Mouse (Mus musculus) bone marrow, adult 2 months (tissue): ENCODE results near the gene Celf5. TPM values are rescaled to one million over a fixed set of nuclear protein-coding genes. Genes with fewer than 3 reads are reported as not detected.

ENCODE experiments used
- H3K27ac ChIP-seq: fragments of 200-500 bp; 2 replicates; pipeline ENCODE4 v1.5.1; 2012; ENCODE audit warnings: low read depth, mild to moderate bottlenecking, control low read depth, inconsistent platforms, low read length; ENCODE audit not compliant: control insufficient read depth, poor library complexity, insufficient read depth
- H3K4me1 ChIP-seq: fragments of 200-500 bp; 2 replicates; pipeline ENCODE4 v1.6.1; 2011; ENCODE audit warnings: low read length; ENCODE audit not compliant: control insufficient read depth, insufficient read depth
- H3K4me3 ChIP-seq: fragments of 200-500 bp; replicated peaks from 2 replicates; pipeline ENCODE3; 2011; ENCODE audit warnings: mild to moderate bottlenecking, low read depth, low read length, control low read depth; ENCODE audit not compliant: control insufficient read depth
- CTCF ChIP-seq: fragments of 200-500 bp; IDR thresholded peaks from 2 replicates; pipeline ENCODE4 v1.5.1; 2011; ENCODE audit warnings: low read length, control low read depth; ENCODE audit not compliant: control insufficient read depth, insufficient read depth
- POLR2A ChIP-seq: fragments of 200-500 bp; IDR thresholded peaks from 2 replicates; pipeline ENCODE4 v1.6.1; 2011; ENCODE audit warnings: low read depth, mild to moderate bottlenecking, control low read depth, low read length, borderline replicate concordance; ENCODE audit not compliant: control insufficient read depth
- WGBS: fragments of 180-500 bp; shearing (Covaris S2); methylation state at CpG from one replicate; pipeline ENCODE4 v1.1.7; 2018; 5-methylcytosine and 5-hydroxymethylcytosine counted together
- polyA plus RNA-seq: library from polyadenylated mRNA; stranded (reverse); fragments of >200 nt; gene quantifications from 2 replicates; pipeline ENCODE4 v1.2.4, GENCODE M21; 2011; ENCODE audit warnings: low replicate concordance; ENCODE audit not compliant: missing spikeins, insufficient read depth, insufficient read length

The Celf5 gene
- polyA plus RNA-seq, 1 experiment = 0.72 TPM

DNA sequence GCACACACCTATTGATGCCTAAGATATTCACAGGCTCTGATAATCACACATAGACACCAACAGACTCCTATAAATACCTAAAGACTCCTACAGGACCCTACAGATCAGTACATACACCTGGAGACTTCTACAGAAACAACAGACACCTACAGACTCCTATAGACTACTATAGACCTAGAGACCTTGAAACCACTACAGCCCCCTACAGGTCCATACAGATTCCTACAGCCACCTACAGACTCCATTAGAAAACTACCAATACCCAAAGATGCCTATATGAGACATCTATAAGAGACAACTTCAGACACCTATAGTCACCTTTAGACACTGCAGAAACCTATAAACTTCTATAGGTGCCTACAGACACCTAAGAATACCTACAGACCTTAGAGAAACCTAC, 41.5 kb downstream of the Celf5 start:
- H3K27ac ChIP-seq = no peak overlapping the region
- TF ChIP-seq POLR2A = no peak
- no peak for TF ChIP-seq CTCF
- H3K4me1 ChIP-seq = no peaks in the 10 kb centered on the region
- H3K4me3 ChIP-seq = no peak overlapping the region

DNA sequence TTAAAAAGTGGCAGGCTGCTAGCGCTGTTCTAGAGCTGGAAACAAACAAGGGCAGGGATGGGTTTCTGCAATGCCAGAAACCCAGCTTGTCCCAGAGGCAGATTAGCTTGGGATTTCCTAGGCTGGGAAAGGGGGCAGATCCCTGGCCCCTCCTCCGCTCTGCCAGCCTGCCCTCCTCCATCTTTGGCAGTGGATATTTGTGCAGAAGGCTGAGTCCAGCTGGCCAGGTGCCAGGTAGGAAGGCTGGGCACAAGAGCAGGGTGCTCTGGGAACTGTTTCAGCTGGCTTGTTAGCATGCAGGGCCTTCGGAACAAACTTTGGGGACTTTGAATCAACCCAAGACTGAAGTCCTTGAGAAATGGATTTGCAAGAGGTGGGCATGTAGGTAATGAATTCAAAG, 47.1 kb downstream of the Celf5 start:
- TF ChIP-seq POLR2A (no peak), CTCF (no peak)
- Histone ChIP-seq H3K4me1 (peaks cover 12% of the 10 kb centered on the region), H3K27ac (no peak overlapping the region), H3K4me3 (no peak overlapping the region)
- 85% methylated on average over 3 of the region's 3 CpGs for WGBS

DNA sequence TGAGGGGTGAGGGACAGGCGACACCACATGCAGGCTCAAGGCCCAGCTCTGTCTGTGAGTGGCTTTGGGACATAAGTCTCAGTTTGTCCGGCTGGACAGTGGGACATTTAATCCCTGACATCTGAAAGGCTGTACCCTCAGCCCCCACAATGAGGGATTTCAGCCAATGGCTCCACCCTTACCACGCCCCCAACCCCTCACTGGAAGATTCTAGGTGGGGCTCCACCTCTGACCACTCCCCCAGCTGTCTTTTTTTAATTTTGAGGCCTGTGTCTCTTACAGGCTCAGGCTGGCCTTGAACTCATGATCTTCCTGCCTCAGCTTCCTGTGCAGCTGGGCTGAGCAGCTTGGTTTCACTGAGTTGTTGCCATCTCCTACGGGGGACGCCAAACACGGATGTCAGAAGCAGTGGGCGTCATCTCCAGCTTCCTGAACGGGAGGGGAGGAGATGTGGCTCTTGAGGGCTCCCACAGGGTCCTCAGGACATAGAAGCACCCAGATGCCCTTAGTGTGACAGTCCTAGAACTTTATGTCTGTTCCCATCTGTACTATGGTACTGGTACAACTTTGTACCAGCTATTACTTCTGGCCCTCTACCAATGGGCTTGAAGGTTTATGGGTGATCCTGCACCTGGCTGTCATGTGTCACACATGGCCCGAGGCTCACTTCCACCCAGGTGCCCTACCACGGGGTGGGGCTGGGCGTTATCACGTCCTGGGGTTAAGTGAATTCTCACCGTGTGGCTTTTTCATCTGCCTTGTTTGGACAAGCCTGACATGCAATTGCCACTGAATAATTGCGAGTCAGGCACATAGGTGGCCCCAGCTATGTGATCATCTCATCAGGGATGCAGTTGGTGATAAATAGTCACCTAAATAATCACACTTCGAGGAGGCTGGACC, 47.9 kb downstream of the Celf5 start:
- Histone ChIP-seq H3K4me3 (peak overlapping the region; percentile 68), H3K27ac (peak overlapping the region; percentile 91), H3K4me1 (peaks cover 12% of the 10 kb centered on the region)
- 26% methylated on average over 15 of the region's 15 CpGs for WGBS
- no peak for TF ChIP-seq CTCF
- TF ChIP-seq POLR2A = no peak

DNA sequence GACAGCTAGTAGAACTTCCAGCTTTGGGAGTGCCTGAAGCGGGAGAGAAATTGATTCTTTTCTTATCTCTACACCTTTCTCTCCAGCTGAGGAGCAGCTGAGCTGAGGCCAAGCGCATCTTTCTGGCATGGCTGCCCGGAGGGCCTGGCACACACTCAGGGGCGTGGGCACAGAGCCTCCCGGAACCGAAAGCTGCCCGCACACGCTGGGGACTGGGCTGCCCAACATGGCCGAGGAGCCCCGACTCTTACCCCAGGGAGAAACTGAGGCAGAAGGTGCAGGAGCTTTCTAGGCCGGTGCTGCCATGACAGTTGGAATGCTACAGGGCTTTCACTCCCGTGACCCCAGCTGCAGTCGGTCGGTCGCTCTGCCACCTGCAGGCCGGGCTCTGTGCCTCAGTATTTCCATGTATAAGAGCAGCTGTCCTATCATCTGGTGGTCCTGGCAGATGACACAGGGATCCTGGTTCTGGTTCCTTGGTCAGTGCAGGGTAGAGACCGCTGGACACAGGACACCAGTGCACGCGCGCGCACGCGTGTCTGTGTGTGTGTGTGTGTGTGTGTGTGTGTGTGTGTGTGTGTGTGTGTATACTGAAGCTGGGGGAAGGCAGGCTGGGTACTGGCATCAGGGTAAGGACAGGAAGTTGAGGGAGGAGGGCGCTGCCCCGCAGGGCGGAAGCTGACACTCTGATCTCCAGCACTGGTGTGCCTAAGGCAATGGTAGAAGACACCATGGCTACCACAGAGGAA, 48.8 kb downstream of the Celf5 start:
- WGBS = 6% methylated on average over 26 of the region's 26 CpGs
- peaks cover 16% of the 10 kb centered on the region for H3K4me1 ChIP-seq
- peak; percentile 64 for TF ChIP-seq POLR2A
- TF ChIP-seq CTCF = peak; percentile 48; the same call in 1 of the 2 replicates
- peak overlapping the region; percentile 68 for H3K4me3 ChIP-seq
- H3K27ac ChIP-seq = peak overlapping the region; percentile 91

DNA sequence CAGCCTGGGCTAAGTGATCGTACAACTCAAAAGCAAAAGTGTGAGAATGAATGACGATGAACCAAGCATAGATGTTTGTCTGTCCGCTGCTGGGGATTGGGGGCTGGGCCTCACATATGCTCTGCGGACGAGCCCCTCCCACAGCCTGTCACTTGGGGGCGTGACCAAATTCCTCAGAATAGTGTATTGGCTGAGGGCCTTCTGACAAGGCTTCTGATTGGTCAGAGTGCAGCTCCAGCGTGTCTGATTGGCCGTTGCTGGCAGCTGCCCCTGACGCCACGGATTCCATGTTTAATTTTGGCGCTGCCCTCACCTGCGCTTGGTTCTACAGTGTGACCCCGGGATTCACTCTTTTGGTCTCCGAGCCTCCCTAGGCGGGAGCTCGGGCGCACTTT, 49.6 kb downstream of the Celf5 start:
- under 1% methylated on average over 17 of the region's 17 CpGs for WGBS
- H3K4me3 ChIP-seq = peak overlapping the region; percentile 47
- H3K4me1 ChIP-seq = peaks cover 16% of the 10 kb centered on the region
- peak overlapping the region; percentile 91 for H3K27ac ChIP-seq
- TF ChIP-seq CTCF (no peak), POLR2A (peak; percentile 44; the same call in 1 of the 2 replicates)

DNA sequence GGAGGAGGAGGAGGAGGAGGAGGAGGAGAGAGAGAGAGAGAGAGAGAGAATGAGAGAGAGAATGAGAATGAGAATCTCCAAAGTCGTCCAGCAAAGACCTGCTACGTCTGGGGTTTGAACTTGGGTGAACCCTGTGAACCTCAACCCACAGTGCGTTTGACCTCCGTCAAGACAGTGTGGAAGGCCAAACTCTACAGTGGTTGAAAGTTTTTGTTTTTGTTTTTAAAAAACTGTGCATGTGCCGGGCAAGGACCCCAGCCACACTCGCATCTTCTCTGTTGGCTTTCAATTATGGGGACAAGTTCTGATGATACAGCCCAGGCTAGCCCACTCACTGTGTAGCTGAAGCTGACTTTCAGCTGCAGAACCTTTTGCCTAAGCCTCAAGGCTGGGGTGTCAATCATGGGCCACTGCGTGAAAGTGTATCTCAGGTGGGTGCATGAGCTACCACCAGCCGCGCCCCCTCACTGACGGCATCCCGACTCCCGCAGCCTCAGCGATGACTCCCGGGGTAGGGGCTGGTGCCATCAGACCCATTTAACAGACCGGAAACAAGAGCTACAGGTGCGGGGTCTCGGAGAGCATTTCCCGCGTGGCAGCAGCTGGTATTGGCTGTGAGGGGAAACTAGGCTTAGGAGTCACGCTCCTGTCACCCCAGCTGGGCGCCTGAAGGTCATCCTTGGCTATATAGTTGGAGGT, 50.2 kb downstream of the Celf5 start:
- Histone ChIP-seq H3K4me3 (peak overlapping the region; percentile 34), H3K4me1 (peaks cover 16% of the 10 kb centered on the region), H3K27ac (no peak overlapping the region)
- WGBS = 40% methylated on average over 21 of the region's 21 CpGs
- TF ChIP-seq CTCF (no peak), POLR2A (no peak)

DNA sequence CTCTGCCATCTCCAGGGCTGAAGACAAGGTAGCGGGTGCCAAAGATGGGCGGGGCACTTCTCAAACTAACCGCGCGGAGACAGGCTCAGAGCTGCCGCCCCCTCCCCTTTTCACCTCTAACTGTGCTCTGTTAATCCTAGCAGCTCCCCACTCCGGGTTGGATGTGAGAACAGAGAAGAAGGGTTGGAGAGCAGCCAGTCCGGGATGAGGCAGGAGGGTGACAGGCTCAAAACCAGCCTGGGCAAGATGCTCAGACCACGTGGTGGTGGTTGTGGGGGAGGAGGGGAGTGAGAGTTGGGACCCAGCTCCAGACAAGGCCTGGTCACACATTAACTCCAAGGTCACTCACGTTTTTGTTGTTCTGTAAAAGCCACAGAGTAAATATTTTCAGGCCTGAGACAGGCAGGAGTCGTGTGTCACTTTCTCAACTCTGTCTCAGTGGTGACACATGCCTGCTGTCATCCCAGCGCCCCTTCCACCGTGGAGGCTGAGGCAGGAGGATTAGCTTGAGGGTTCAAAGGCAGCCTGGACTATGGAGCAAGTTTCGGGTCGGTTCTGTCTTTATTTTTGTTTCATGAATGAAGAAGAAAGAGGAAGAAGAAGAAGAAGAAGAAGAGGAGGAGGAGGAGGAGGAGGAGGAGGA, 50.9 kb downstream of the Celf5 start:
- Histone ChIP-seq H3K4me3 (no peak overlapping the region), H3K27ac (no peak overlapping the region), H3K4me1 (peaks cover 16% of the 10 kb centered on the region)
- WGBS = 8% methylated on average over 15 of the region's 15 CpGs
- TF ChIP-seq CTCF (no peak), POLR2A (no peak)
